Mouse (Mus musculus): ENCODE data around the gene Cyp2a4.
"Not testable (repeated sequence)": the region's sequence is repeated elsewhere in the genome, so short reads cannot be mapped to it uniquely, and the experiment has no call there.

Gene Cyp2a4

GRCm38 (mm10) chr7:26306926-26307325, at the start of gene Cyp2a4:
Cyp2a4 (plus strand) TSS chr7:26307169.
- DNase-seq (ENCODE audit: low read depth, low spot score), result not testable (repeated sequence)

GRCm38 (mm10) chr7:26260034-26260433, 46.9 kb upstream of the Cyp2a4 start, which contains the start of gene Vmn1r184:
Vmn1r184 (plus strand) TSS chr7:26260334.
- not testable (repeated sequence) for DNase-seq (ENCODE audit: low read depth, low spot score)

- not testable (repeated sequence) for DNase-seq (ENCODE audit: low read depth, low spot score)
Observed at GRCm38 (mm10) chr7:26303429-26304166, 3.4 kb upstream of the Cyp2a4 start.

- DNase-seq (ENCODE audit: low read depth, low spot score), result not testable (repeated sequence)
Observed at GRCm38 (mm10) chr7:26311786-26312185, 4.8 kb downstream of the Cyp2a4 start.

- not testable (repeated sequence) for DNase-seq (ENCODE audit: low read depth, low spot score)
Observed at GRCm38 (mm10) chr7:26315194-26315593, 8.2 kb downstream of the Cyp2a4 start.

- DNase-seq (ENCODE audit: low read depth, low spot score), result not testable (repeated sequence)
Observed at GRCm38 (mm10) chr7:26315809-26316208, 8.8 kb downstream of the Cyp2a4 start.

- not testable (repeated sequence) for DNase-seq (ENCODE audit: low read depth, low spot score)
Observed at GRCm38 (mm10) chr7:26320361-26320760, 13.4 kb downstream of the Cyp2a4 start.

- not testable (repeated sequence) for DNase-seq (ENCODE audit: low read depth, low spot score)
Observed at GRCm38 (mm10) chr7:26350177-26350576, 43.2 kb downstream of the Cyp2a4 start.

GRCm38 (mm10) chr7:26352258-26352657, 45.3 kb downstream of the Cyp2a4 start:
- DNase-seq (ENCODE audit: low read depth, low spot score), result not testable (repeated sequence)

- not testable (repeated sequence) for DNase-seq (ENCODE audit: low read depth, low spot score)
Observed at GRCm38 (mm10) chr7:26356719-26357118, 49.8 kb downstream of the Cyp2a4 start.

Data from telencephalon, adult 2 months (tissue).